Mouse (Mus musculus) R1 (cell line): ENCODE data around the gene Armc5.

Experiments used
- DNase-seq: peaks from one replicate; pipeline ENCODE4 v3.0.0-alpha.2; 2018; ENCODE audit warnings: low read depth, low spot score

Armc5 gene

DNA sequence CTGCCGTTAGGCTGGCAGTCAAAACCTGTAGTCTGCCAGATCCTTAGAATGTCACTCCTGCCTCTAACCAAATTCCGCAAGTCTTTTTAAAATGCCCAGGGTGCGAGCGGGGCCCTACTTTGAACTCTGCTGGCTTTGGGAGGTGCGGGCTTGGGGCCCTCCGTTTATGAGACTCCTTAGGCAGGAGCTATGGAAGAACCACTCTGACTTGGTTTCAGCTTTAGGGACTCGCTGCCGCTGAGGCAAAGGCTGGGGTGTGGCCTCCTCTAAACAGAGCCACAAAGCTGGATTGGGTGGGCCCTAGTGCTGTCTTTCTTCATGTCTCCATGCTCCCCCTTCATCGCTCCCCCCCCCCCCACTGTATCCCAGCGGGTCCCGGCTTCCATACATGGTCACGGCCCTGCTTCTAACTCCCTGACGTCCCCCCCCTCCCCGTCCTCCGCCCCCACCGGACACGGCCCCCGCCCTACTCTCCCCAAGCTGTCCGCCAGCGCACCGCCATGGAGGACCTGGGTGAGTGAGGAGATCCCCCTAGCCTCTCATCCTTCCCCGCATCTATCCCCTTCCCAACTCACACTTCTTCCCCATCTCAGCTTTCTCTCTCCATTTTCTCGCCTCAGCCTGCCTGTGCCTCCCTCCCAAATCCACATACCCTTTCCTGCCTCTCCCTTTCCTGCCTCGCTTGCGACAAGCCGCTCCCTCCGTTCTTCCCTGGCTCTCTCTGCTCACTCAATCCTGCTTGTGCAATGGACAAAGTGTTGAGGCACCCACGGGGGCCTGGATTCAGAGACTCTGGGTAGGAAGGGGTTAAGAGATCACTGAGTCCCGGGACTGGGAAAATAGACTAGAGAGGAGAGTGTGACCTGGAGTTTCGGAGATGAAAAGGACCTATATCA, 9.6 kb downstream of the Armc5 start, which contains the start of gene Tgfb1i1:
TSS of gene Tgfb1i1 (plus strand) at position 317 of the 896 bp plus-strand sequence.
- peak; percentile 17 for DNase-seq

GRCm38 (mm10) chr7:128247443-128247842, 10.3 kb downstream of the Armc5 start:
- peak; percentile 83 for DNase-seq

- no peak for DNase-seq
These were observed 11.2 kb downstream of the Armc5 start for GRCm38 (mm10) chr7:128248081-128249042.

DNA sequence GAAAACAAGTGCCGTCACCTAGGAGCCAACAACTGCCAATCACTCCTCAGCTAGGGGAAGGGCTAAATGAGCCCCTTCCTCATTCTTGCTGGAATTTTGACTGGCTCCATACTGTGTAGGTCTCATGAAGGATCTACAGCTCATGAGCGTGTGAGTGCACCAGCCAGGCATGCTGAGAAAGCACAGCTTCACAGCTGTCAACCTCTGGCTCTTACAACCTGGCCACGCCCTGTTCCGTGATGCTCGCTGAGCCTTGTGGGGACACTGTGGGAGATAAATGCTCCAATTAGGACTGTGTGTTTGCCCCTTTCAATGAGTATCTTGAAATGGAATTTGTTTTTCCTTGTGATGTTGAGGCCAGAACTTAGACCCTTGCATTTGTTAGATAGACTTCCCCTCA, 12.9 kb downstream of the Armc5 start:
- no peak for DNase-seq

DNA sequence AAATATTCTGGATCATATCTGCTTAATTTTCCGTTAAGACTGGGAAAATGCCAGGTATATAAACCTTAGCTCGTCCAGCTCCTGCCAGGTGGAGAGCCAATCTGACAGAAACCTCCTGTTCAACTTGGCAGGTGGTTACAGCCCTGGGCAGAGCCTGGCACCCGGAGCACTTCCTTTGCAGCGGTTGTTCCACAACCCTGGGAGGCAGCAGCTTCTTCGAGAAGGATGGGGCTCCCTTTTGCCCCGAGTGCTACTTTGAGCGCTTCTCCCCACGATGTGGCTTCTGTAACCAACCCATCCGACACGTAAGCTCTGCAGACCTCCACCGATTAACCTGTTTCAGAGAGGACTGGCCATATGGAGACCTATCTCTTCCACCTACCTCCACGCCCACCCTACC, 14.8 kb downstream of the Armc5 start:
- no peak for DNase-seq

- DNase-seq, result peak; percentile 65
These were observed 15.5 kb downstream of the Armc5 start for GRCm38 (mm10) chr7:128252609-128253008.

GRCm38 (mm10) chr7:128254978-128255377, 17.8 kb downstream of the Armc5 start:
- DNase-seq, result no peak

GRCm38 (mm10) chr7:128255757-128256156, 18.6 kb downstream of the Armc5 start:
- DNase-seq, result no peak

DNA sequence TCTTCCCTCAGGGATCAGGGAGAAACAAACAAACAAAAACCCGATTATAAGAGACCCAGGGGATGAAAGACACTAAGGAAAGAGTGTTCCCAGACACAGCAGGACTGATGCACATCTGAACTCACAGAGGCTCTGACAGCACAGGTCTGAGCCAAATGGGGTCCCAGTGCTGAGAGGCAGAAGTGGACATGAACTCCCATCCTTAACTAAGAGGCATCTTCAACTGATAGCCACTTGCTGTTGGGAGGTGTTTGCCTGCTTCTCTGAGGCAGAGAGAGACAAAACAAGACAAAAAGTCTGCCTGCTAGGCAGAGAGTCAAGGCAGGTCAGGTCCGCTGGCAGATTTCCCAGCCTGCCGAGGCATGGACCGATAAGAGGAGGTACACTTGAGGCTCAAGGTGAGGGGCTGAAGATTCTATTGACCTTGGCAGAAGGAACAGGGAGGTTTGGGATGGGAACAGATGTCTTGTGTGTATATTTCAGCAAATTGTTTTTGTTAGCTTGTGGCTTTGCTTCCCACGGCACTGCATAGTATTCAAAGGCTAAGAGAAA, 19.7 kb downstream of the Armc5 start:
- DNase-seq, result no peak

DNA sequence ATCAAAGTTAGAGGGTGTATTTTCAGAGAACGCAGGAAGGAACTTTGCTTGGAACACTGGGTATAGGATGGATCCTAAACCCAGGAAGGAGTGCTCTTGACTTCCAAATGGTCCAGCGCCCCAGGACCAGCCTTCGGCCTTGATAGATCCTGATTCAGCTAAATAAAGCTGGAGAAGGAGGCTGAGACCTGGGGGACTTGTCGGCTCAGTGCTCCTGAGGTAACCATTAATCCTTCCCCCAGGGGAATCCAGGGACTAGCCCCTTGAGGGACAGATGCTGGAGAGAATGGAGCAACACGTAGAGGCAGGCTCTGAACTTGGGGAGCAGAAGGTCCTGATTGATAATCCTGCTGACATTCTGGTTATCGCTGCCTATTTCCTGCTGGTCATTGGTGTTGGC, 28.3 kb downstream of the Armc5 start, which contains the start of gene Slc5a2:
TSS of gene Slc5a2 (plus strand) at position 247 of the 400 bp plus-strand sequence.
- no peak for DNase-seq

- DNase-seq, result no peak
These were observed 28.9 kb downstream of the Armc5 start for GRCm38 (mm10) chr7:128266056-128266455.

- peak; percentile 54 for DNase-seq
These were observed 30.2 kb downstream of the Armc5 start for GRCm38 (mm10) chr7:128267391-128267790.

- no peak for DNase-seq
These were observed 30.7 kb downstream of the Armc5 start for GRCm38 (mm10) chr7:128267813-128268212.

GRCm38 (mm10) chr7:128270431-128270850, 33.3 kb downstream of the Armc5 start:
- peak; percentile 85 for DNase-seq

- DNase-seq, result no peak
These were observed 34.4 kb downstream of the Armc5 start for GRCm38 (mm10) chr7:128271496-128271895.

DNA sequence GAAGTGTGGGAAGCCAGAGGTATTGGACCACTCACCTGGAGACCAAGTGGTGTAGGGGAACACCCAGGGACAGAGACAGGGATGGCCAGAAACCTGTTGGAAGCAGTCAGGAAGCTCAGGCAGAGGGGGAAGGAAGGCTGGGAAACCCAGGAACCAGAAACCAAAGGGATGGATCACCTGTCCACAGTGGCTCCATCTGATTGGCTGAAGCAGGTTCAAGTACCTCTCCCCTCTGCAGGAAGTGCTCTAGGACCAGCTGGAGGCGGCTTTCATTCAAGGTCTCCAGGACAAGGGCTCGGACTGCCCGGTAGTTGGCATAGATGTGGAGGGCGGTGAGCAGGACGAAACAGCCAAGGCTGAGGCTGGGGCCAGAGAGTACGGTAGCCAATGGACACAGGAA, 38.9 kb downstream of the Armc5 start:
- DNase-seq, result no peak

- no peak for DNase-seq
These were observed 42.6 kb downstream of the Armc5 start for GRCm38 (mm10) chr7:128279750-128280149.

DNA sequence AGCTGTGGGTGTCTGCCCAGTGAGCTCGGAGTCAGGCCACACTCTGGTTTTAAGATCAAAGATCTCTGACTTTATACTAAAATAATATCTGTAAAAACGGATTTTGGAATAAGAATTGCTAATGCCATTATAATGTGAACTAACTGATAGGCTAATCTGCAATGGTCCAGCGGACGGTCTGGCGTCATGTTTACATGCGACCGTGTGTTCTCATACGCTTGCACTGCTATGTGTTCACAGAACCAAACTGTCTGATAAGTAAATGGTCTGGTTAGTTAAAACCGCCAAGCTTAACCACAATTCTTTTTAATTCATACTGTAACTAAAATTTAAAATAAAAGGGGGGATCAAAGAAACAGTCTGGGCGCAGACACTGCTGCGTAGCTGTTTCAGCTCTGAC, 44.6 kb downstream of the Armc5 start:
- no peak for DNase-seq

DNA sequence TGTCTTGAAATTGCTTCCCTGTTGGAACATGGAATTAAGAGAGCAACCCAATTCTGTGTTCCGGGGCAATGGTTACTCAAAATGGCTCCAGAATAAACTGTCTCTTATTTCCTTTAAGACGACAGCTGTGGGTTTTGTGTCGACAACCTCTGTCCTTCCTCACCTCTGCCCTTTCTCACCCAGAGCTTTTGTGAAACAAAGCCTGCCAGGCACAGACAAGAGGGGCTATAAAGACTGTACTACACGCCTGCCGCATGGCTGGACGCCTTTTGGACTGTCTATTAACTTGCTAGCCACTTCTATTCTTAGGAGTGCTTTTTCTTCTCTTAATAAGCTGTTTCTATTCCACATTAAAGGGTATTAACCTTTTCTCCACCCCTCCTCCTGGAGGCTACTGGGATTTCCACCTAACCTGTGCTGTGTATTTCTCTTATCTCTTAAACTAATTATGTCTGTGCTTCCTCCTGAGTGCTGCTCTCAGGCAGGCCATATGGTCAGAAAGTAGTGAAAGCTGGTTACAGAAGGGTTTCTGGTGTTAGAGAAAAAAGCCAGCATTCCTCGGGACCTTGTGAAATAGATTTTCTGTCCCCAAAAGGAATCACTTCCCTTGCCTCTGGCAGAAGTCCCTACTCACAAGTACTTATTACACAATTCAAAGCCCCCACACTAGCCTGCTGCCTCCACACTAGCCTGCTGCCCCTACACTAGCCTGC, 45.5 kb downstream of the Armc5 start:
- DNase-seq, result no peak

DNA sequence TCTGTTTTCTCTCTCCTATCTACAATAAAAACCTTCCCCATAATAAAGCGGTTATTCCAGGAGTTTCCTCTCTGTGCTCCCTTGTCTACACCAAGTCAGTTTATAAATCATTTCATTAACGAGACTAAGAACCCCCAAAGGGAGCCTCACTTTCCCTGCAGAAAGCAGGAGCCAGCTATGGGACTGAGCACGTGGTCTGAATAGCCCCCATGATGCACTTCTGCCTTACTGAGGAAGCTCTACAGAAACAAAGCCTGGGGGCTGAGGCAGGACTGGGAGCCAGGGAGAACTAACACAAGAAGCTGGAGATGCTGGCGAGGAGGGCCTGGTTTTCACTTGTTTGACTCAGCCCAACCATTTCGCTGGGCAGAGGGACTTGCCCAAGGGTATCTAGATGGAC, 46.9 kb downstream of the Armc5 start:
- no peak for DNase-seq

GRCm38 (mm10) chr7:128285060-128285459, 47.9 kb downstream of the Armc5 start:
- DNase-seq, result no peak
